Mouse (Mus musculus) CH12.LX (cell line): ENCODE data around the gene Robo3. TPM values are rescaled to one million over a fixed set of nuclear protein-coding genes. Genes with fewer than 3 reads are reported as not detected.

Experiments
- DNase-seq: peaks from one replicate; pipeline ENCODE4 v3.0.0-alpha.2; 2013; ENCODE audit errors: extremely low read depth
- H3K27ac ChIP-seq: 2 replicates; pipeline ENCODE4 v1.5.1; 2012; ENCODE audit warnings: low read depth, mild to moderate bottlenecking, control low read depth, moderate library complexity; ENCODE audit not compliant: insufficient read depth
- H3K27me3 ChIP-seq: replicated peaks from 2 replicates; pipeline ENCODE3; 2012; ENCODE audit warnings: inconsistent platforms
- H3K36me3 ChIP-seq, 2 experiments: replicated peaks in 1 of 2; 2 replicates each; pipeline versions ENCODE3 to v1.6.1; 2012; ENCODE audit warnings: inconsistent platforms in 1 of 2, low read length in 1 of 2, mild to moderate bottlenecking in 1 of 2, mixed read lengths in 1 of 2, moderate library complexity in 1 of 2; ENCODE audit not compliant: control insufficient read depth in 1 of 2, insufficient read depth in 1 of 2
- H3K4me1 ChIP-seq, 2 experiments: 2 replicates each; pipeline ENCODE4 v1.6.1; 2012; ENCODE audit warnings: inconsistent platforms in 1 of 2, moderate library complexity in 1 of 2; ENCODE audit not compliant: insufficient read depth in 2 of 2, control insufficient read depth in 1 of 2
- H3K4me2 ChIP-seq: 2 replicates; pipeline ENCODE4 v1.6.1; 2012; ENCODE audit warnings: low read depth, mild to moderate bottlenecking, control low read depth; ENCODE audit not compliant: poor library complexity, insufficient read depth, severe bottlenecking
- H3K4me3 ChIP-seq, 3 experiments: fragments of 150-350 bp in 1 of 3; sonication (generic) in 1 of 3; replicated peaks in 1 of 3; 2 replicates each; pipeline versions ENCODE3 to v1.5.1; 2011 to 2012; ENCODE audit warnings: low read depth in 2 of 3, low read length in 2 of 3, mild to moderate bottlenecking in 2 of 3, moderate library complexity in 2 of 3, control low read depth in 1 of 3, improper control_type of control experiment in 1 of 3, inconsistent platforms in 1 of 3, mixed read lengths in 1 of 3; ENCODE audit not compliant: poor library complexity in 1 of 3
- H3K79me2 ChIP-seq: replicated peaks from 2 replicates; pipeline ENCODE4 v1.6.1; 2012; ENCODE audit warnings: mild to moderate bottlenecking, moderate library complexity; ENCODE audit not compliant: control insufficient read depth, poor library complexity, insufficient read depth, severe bottlenecking; ENCODE audit errors: extremely low read depth
- H3K9ac ChIP-seq: 2 replicates; pipeline ENCODE4 v1.6.1; 2012; ENCODE audit warnings: low read depth, mild to moderate bottlenecking, control low read depth, moderate library complexity; ENCODE audit not compliant: insufficient read depth
- H3K9me3 ChIP-seq: replicated peaks from 2 replicates; pipeline ENCODE3; 2012; ENCODE audit warnings: low read length, inconsistent platforms, mixed read lengths
- CHD1 ChIP-seq: IDR thresholded peaks from 2 replicates; pipeline ENCODE4 v1.6.1; 2012; ENCODE audit warnings: low read depth, low read length, improper control_type of control experiment, inconsistent platforms
- GABPA ChIP-seq: IDR thresholded peaks from 2 replicates; pipeline ENCODE4 v1.6.1; 2012; ENCODE audit warnings: low read depth, low read length, improper control_type of control experiment, inconsistent platforms; ENCODE audit not compliant: insufficient replicate concordance
- JUND ChIP-seq: conservative IDR thresholded peaks from 2 replicates; pipeline ENCODE4 v1.6.1; 2011; ENCODE audit warnings: low read depth, low read length, improper control_type of control experiment
- KAT2A ChIP-seq: IDR thresholded peaks from 2 replicates; pipeline ENCODE4 v1.6.1; 2012; ENCODE audit warnings: low read length, improper control_type of control experiment, inconsistent platforms; ENCODE audit not compliant: insufficient replicate concordance
- MAX ChIP-seq: IDR thresholded peaks from 2 replicates; pipeline ENCODE4 v1.6.1; 2011; ENCODE audit warnings: low read length, improper control_type of control experiment
- MAZ ChIP-seq: IDR thresholded peaks from 2 replicates; pipeline ENCODE4 v1.6.1; 2012; ENCODE audit warnings: low read depth, mild to moderate bottlenecking, inconsistent platforms, low read length, improper control_type of control experiment, moderate library complexity
- PAX5 ChIP-seq: IDR thresholded peaks from 2 replicates; pipeline ENCODE4 v1.6.1; 2012; ENCODE audit warnings: low read length, inconsistent platforms, mixed read lengths
- TBP ChIP-seq: conservative IDR thresholded peaks from 2 replicates; pipeline ENCODE4 v1.6.1; 2011; ENCODE audit warnings: low read depth, low read length, improper control_type of control experiment
- USF2 ChIP-seq: conservative IDR thresholded peaks from 2 replicates; pipeline ENCODE4 v1.6.1; 2011; ENCODE audit warnings: low read depth, low read length, improper control_type of control experiment
- ZKSCAN1 ChIP-seq: IDR thresholded peaks from 2 replicates; pipeline ENCODE4 v1.6.1; 2012; ENCODE audit warnings: low read depth, inconsistent platforms, low read length, improper control_type of control experiment, borderline replicate concordance
- ZMIZ1 ChIP-seq: IDR thresholded peaks from 2 replicates; pipeline ENCODE4 v1.6.1; 2012; ENCODE audit warnings: low read depth, mild to moderate bottlenecking, inconsistent platforms, low read length, improper control_type of control experiment
- dilution Hi-C: fragments of 300-500 bp; cut with MboI; formaldehyde crosslinking; loops from 2 replicates; pipeline ENCODE4 v1.14.3; 2020; ENCODE audit warnings: low sequenced_read_pairs; ENCODE audit not compliant: extremely low pct_unique_long_range_greater_than_20kb, extremely low pct_ligation_motif_present
- in situ Hi-C: fragments of 300-500 bp; cut with MboI; formaldehyde crosslinking; loops from 3 replicates; pipeline ENCODE4 v1.14.3; 2019; ENCODE audit warnings: low sequenced_read_pairs, low pct_ligation_motif_present, low pct_unique_long_range_greater_than_20kb, mixed read lengths
- polyA plus RNA-seq: library from polyadenylated mRNA; unstranded; fragments of >175 nt; gene quantifications from 2 replicates; pipeline ENCODE4 v1.2.1, GENCODE M21; 2012; ENCODE audit warnings: low read depth; ENCODE audit not compliant: insufficient read length
- total RNA-seq, 2 experiments: library from RNA; depleted of rRNA; stranded (reverse); fragments of 300-350 nt in 1 of 2; fragments of >200 nt in 1 of 2; gene quantifications; 2 replicates each; pipeline ENCODE4 v1.2.3; 2012 to 2014

Robo3 gene
- total and polyA plus RNA-seq, 3 experiments: 0.41 to 0.76 (median 0.59) TPM

GRCm38 (mm10) chr9:37457151-37457550, 24.1 kb upstream of the Robo3 start:
- peaks cover 43% of the 10 kb centered on the region for H3K27me3 ChIP-seq
- peaks cover 3% of the 10 kb centered on the region for H3K9me3 ChIP-seq
- in situ Hi-C loops: no loop called here
- no peak for DNase-seq
- H3K4me1 ChIP-seq: peaks cover 0 to 25% of the 10 kb centered on the region in 2 experiments; a peak in 3 of 4 replicates
- no peak for TF ChIP-seq MAX
- no peak for TF ChIP-seq ZMIZ1
- no peak for TF ChIP-seq USF2
- no peak for TF ChIP-seq KAT2A
- TF ChIP-seq MAZ: no peak
- no peak for TF ChIP-seq ZKSCAN1
- no peak for TF ChIP-seq GABPA
- TF ChIP-seq JUND: no peak
- TF ChIP-seq TBP: no peak
- no peak overlapping the region for H3K4me2 ChIP-seq
- dilution Hi-C loops: no loop called here
- H3K9ac ChIP-seq: no peak overlapping the region
- H3K4me3 ChIP-seq: no peak overlapping the region
- no peaks in the 10 kb centered on the region for H3K79me2 ChIP-seq
- no peaks in the 10 kb centered on the region for H3K36me3 ChIP-seq
- H3K27ac ChIP-seq: no peak overlapping the region

DNA sequence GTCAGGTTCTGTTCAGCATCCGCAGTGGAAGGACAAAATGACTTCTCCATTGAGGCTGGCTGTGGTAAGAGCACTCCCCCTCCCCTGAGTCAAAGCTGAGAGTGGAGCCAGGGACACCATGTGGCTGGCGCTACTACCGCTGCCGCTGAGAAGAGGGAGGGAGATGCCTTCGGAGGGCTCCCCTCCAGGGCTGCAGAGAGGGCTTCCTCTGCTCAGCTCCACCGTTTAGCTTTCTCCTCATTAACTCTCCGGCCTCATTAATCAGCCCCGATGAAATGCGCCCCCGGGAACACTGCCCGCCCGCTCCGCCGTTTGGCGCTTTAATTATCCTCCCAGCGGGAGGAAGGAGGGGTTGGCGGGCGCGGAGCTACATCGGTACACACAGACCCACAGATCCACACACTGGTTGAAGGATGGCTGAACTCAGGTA, 23.4 kb upstream of the Robo3 start:
- Histone ChIP-seq H3K9me3 (peaks cover 3% of the 10 kb centered on the region), H3K4me1 (peaks cover 0 to 25% of the 10 kb centered on the region in 2 experiments; a peak in 3 of 4 replicates), H3K4me2 (no peak overlapping the region), H3K9ac (no peak overlapping the region), H3K36me3 (no peaks in the 10 kb centered on the region), H3K4me3 (no peak overlapping the region), H3K79me2 (no peaks in the 10 kb centered on the region), H3K27ac (no peak overlapping the region), H3K27me3 (peaks cover 39% of the 10 kb centered on the region)
- in situ Hi-C loops: no loop called here
- TF ChIP-seq JUND: no peak
- dilution Hi-C loops: no loop called here
- no peak for DNase-seq

DNA sequence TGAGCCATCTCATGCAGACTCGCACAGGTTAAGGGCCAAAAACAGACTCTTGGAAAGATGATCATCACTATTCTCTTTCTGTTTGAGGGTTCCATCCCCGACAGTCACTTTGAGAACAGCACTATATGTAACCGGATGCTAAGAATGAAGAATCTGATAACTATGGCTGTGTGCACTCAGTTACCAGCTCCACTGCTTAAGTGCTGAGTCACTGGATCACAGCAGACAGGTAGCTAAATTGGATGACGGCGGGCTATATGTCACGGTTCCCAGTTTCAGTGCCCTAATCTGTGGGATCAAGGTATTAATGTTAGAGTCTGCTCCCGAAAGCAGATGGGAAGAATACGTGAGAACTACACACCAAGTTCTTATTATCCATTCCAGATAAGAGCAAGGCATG, 22.8 kb upstream of the Robo3 start:
- no peak overlapping the region for H3K4me2 ChIP-seq
- H3K9ac ChIP-seq: no peak overlapping the region
- H3K27ac ChIP-seq: no peak overlapping the region
- dilution Hi-C loops: no loop called here
- DNase-seq: no peak
- peaks cover 3% of the 10 kb centered on the region for H3K9me3 ChIP-seq
- H3K4me3 ChIP-seq: no peak overlapping the region
- peaks cover 35% of the 10 kb centered on the region for H3K27me3 ChIP-seq
- H3K4me1 ChIP-seq: peaks cover 0 to 24% of the 10 kb centered on the region in 2 experiments; a peak in 3 of 4 replicates
- H3K36me3 ChIP-seq: no peaks in the 10 kb centered on the region
- TF ChIP-seq CHD1 (no peak), PAX5 (no peak)
- in situ Hi-C loops: no loop called here
- no peaks in the 10 kb centered on the region for H3K79me2 ChIP-seq
